Mouse (Mus musculus): ENCODE measurements at regions not wholly inside any gene's neighbourhood (a gene's known extent, or its start where the extent isn't known, plus 50 kb on each side); places are given as distances from the start of the nearest gene placed in this dataset.

DNA sequence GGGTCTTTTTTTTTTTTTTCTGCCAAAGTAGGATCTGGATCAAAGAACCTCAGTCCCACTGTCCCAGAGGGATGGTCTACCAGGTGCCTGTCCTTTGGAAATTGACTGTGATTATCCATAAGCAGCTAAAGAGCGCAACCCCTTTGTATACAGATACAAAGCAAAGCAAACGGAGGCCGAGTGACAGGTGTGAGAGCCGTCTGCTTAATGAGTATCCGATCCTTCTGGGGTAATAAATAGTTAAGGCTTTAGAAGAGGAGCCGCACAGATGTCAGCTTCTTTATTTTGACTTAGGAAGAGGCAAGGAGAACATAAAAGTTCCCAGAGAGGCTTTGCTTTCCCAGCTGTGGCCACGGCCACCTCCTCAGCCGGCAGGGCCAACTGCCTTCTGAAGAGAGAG is 356.1 kb upstream of the Tmpo start:
- Histone ChIP-seq H3K9ac (no peak overlapping the region), H3K4me1 (replicated peaks) (no peaks in the 10 kb centered on the region), H3K4me3 (replicated peaks) (no peak overlapping the region), H3K27ac (no peak overlapping the region), H3K36me3 (no peaks in the 10 kb centered on the region), H3K27me3 (no peaks in the 10 kb centered on the region), H3K4me2 (no peak overlapping the region), H3K9me3 (replicated peaks) (no peaks in the 10 kb centered on the region)
- DNase-seq (no peak), ATAC-seq (ENCODE audit: low read depth) (no peak)
- WGBS (ENCODE audit: insufficient replicate concordance), result 57% methylated on average over 8 of the region's 8 CpGs

DNA sequence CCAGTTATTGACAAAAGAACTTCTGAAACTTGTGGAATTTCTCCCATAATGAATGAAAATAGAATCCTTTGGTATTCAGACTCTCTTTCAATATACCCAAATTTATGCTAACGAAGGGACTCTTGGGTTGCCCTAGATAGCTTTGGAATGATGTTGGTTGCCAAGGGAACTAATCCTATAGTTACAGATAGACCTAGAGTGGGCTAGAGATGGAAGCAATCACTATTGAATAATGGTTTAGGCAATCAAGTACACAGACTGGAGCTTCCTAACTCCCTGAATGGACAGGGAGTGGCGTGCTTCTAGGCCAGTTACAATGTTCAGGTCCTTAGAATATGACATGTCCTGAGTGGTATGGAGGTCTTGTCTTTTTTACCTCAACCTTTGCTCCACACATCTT is 354.3 kb upstream of the Tmpo start:
- no peak overlapping the region for H3K4me3 ChIP-seq (replicated peaks)
- H3K4me1 ChIP-seq (replicated peaks), result no peaks in the 10 kb centered on the region
- no peaks in the 10 kb centered on the region for H3K36me3 ChIP-seq
- no peaks in the 10 kb centered on the region for H3K9me3 ChIP-seq (replicated peaks)
- ATAC-seq (ENCODE audit: low read depth) (no peak), DNase-seq (no peak)
- no peak overlapping the region for H3K9ac ChIP-seq
- H3K27ac ChIP-seq, result no peak overlapping the region
- H3K4me2 ChIP-seq, result no peak overlapping the region
- WGBS (ENCODE audit: insufficient replicate concordance), result 47% methylated on average over 2 of the region's 2 CpGs
- no peaks in the 10 kb centered on the region for H3K27me3 ChIP-seq

DNA sequence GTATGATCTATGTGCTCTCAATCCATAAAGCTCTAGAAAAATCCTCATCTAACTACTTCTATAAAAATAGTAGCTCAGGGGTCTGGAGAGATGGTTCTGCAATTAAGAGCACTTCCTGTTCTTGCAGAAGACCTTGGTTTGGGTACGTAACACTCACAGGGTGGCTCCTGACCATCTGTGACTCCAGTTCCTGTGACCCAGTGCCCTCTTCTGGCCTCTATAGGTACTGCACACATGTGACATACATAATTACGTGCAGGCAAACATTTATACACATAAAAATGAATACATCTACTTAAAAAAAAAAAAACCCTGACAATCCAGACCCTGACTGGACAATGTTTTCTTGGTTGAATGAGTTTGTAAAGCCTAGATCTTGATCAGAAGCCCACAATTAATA is 347.2 kb upstream of the Tmpo start:
- WGBS (ENCODE audit: insufficient replicate concordance), result 54% methylated on average over 2 of the region's 2 CpGs
- no peaks in the 10 kb centered on the region for H3K36me3 ChIP-seq
- H3K4me1 ChIP-seq (replicated peaks), result no peaks in the 10 kb centered on the region
- H3K9ac ChIP-seq, result no peak overlapping the region
- no peak overlapping the region for H3K4me3 ChIP-seq (replicated peaks)
- H3K9me3 ChIP-seq (replicated peaks), result 0 out of 2 replicates have a peak, but pooled peaks cover 4% of the 10 kb centered on the region
- ATAC-seq (ENCODE audit: low read depth) (no peak), DNase-seq (no peak)
- no peak overlapping the region for H3K27ac ChIP-seq
- H3K27me3 ChIP-seq, result no peaks in the 10 kb centered on the region
- H3K4me2 ChIP-seq, result no peak overlapping the region

DNA sequence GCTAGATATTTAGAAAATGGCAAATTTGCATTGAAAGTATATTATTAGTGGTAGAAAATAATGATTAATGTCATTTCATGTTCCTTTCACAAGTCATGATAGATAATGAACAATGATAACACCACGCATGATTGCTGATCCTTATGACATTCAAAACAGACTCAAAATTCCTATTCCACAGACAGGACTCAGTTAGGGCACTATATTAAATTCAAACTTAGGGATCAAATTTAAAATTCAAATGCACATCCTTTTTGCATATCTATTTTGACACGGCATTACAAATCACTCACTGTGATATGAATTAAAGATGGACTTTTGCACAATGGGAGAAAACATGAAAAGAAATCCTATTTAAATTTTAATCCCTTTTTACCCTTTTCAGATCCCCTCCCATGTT is 340.1 kb upstream of the Tmpo start:
- H3K9me3 ChIP-seq (replicated peaks), result 0 out of 2 replicates have a peak, but pooled peaks cover 3% of the 10 kb centered on the region
- no peak overlapping the region for H3K4me3 ChIP-seq (replicated peaks)
- H3K27ac ChIP-seq, result no peak overlapping the region
- no peaks in the 10 kb centered on the region for H3K36me3 ChIP-seq
- no peaks in the 10 kb centered on the region for H3K27me3 ChIP-seq
- H3K9ac ChIP-seq, result no peak overlapping the region
- no peak for ATAC-seq (ENCODE audit: low read depth)
- 72% methylated on average over 2 of the region's 2 CpGs for WGBS (ENCODE audit: insufficient replicate concordance)
- no peak overlapping the region for H3K4me2 ChIP-seq
- no peak for DNase-seq
- H3K4me1 ChIP-seq (replicated peaks), result no peaks in the 10 kb centered on the region

DNA sequence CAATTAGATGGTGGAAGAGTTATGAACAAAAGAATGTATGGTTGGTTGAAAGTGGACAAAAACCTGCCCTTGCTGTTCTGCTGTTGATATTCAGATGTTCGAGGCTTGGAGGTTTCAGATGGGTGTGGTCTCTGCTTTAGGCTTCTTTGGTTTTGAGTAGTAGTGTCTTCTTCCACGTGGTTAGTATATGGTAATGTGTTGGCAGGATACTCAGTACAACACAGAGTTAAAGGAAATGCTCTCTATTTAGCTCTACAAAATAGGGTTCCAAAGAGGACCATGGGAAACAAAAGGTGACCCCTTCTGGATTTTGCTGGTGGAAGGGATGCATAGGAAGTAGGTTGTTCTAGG is 333.9 kb upstream of the Tmpo start:
- Histone ChIP-seq H3K4me1 (replicated peaks) (no peaks in the 10 kb centered on the region), H3K9ac (no peak overlapping the region), H3K27ac (no peak overlapping the region), H3K27me3 (no peaks in the 10 kb centered on the region), H3K9me3 (replicated peaks) (no peaks in the 10 kb centered on the region; the same call in 1 of the 2 replicates), H3K36me3 (no peaks in the 10 kb centered on the region), H3K4me3 (replicated peaks) (no peak overlapping the region), H3K4me2 (no peak overlapping the region)
- DNase-seq, result no peak
- no peak for ATAC-seq (ENCODE audit: low read depth)
- WGBS (ENCODE audit: insufficient replicate concordance), result 46% methylated on average over 2 of the region's 2 CpGs

DNA sequence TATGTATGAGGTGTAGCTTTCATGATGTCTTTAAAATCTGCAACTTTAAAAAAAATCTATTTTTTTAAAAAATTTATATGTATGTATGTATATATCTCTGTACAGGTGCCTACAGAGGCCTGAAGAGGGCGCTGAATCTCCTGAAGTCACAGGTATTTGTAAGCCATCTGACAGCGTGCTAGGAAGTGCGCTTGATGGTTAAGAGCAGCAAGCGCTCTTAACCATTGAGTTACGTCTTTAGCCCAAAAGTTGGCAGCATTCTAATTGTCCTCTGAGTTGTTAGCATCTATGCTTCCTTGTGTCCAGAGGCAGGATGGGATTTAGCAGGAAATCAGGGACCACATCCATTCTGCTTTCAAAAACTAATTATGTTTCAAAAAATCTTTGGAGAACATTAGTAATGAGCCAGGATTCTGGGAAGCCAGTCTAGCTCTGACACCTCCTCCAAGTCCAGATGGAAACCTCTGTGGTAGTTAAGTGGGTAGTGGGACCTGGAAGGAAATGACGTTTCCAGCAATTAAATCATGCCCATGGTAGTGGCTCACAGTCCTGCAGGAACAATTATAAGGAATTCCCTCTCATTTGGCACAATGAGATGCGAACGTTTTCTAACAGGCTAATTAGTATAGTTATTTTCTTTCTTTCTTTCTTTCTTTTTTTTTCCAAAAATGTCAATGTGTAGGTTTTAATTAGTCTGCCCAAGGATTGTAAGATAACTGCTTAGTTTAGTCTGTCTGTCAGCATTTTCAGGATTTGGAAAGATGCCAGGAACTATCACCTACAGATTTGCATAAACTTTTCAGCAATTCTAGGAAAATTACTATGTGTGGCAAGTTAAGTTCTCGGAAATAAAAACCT is 333.3 kb upstream of the Tmpo start:
- no peaks in the 10 kb centered on the region for H3K36me3 ChIP-seq

DNA sequence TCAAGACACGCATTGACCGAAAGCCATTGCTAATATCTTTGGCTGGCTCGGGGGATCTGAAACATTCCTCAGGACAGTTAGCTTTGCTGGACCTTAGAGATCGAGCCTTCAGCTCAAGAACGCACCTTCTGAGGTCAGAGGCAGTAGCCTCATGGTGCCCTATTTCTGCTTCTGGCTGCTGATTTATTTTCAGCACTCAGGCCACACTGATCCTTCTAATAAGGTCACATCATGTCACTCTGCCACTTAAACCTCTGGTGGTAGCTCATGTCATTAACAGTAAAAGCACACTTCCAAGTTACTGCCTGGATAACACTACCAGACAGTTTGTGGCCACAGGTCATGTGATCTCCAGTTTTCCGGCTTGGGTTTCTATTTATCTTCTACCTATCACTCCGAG is 325.9 kb upstream of the Tmpo start:
- DNase-seq, result no peak
- H3K36me3 ChIP-seq, result no peaks in the 10 kb centered on the region
- H3K9ac ChIP-seq, result no peak overlapping the region
- H3K27me3 ChIP-seq, result no peaks in the 10 kb centered on the region
- H3K9me3 ChIP-seq (replicated peaks), result no peaks in the 10 kb centered on the region
- 62% methylated on average over 7 of the region's 7 CpGs for WGBS (ENCODE audit: insufficient replicate concordance)
- ATAC-seq (ENCODE audit: low read depth), result no peak
- H3K4me1 ChIP-seq (replicated peaks), result no peaks in the 10 kb centered on the region
- H3K27ac ChIP-seq, result no peak overlapping the region
- H3K4me3 ChIP-seq (replicated peaks), result no peak overlapping the region
- no peak overlapping the region for H3K4me2 ChIP-seq

More for the DNA sequence above, 333.3 kb upstream of the Tmpo start:
- no peak for ATAC-seq (ENCODE audit: low read depth)
- WGBS (ENCODE audit: insufficient replicate concordance), result 69% methylated on average over 9 of the region's 9 CpGs
- H3K4me2 ChIP-seq, result no peak overlapping the region
- DNase-seq, result no peak
- H3K9me3 ChIP-seq (replicated peaks), result no peaks in the 10 kb centered on the region; the same call in 1 of the 2 replicates
- no peak overlapping the region for H3K9ac ChIP-seq
- H3K4me1 ChIP-seq (replicated peaks), result no peaks in the 10 kb centered on the region
- H3K27ac ChIP-seq, result no peak overlapping the region
- no peak overlapping the region for H3K4me3 ChIP-seq (replicated peaks)
- H3K27me3 ChIP-seq, result no peaks in the 10 kb centered on the region

DNA sequence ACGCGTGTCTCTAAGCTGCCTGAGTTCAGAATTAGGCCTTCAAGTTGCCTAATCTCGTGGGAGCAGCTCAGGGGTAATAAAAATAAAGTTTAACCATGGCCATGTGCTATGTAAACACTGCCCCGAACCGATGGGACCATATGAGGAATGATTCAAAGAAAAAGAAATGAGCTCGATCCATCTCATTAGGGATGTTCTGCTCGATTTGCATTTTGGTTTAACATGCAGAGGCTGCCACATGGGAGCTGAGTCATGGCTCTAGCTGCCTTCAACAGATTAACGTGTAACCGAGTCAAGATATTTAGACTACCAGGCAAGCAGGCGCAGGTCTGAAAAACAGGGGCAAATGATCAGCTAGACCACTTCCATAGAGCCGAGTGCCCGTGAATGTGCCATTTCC is 323.8 kb upstream of the Tmpo start:
- H3K9ac ChIP-seq, result no peak overlapping the region
- no peaks in the 10 kb centered on the region for H3K27me3 ChIP-seq
- DNase-seq, result no peak
- ATAC-seq (ENCODE audit: low read depth), result no peak
- H3K4me3 ChIP-seq (replicated peaks), result no peak overlapping the region
- no peak overlapping the region for H3K4me2 ChIP-seq
- H3K4me1 ChIP-seq (replicated peaks), result no peaks in the 10 kb centered on the region
- H3K36me3 ChIP-seq, result no peaks in the 10 kb centered on the region
- H3K9me3 ChIP-seq (replicated peaks), result no peaks in the 10 kb centered on the region
- H3K27ac ChIP-seq, result no peak overlapping the region
- WGBS (ENCODE audit: insufficient replicate concordance), result 57% methylated on average over 12 of the region's 12 CpGs

DNA sequence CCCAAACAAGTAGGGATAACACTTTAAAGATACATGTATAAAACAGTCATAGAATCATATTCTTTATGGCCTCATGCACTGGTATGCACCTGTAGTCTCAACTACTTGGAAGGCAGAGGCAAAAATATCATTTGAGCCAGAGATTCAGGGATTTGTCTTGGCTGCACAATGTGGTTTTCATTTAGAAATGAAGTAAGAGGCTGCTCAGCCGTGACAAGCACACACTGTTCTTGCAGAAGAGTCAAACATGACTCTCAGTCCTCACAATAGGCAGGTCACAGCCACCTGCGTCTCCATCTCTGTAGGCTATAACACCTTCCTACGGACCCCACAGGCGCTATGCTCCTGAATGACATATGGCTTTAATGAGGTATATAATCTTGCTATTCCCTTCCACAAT is 317.4 kb upstream of the Tmpo start:
- Histone ChIP-seq H3K27ac (no peak overlapping the region), H3K36me3 (no peaks in the 10 kb centered on the region), H3K9me3 (replicated peaks) (no peaks in the 10 kb centered on the region), H3K4me1 (replicated peaks) (no peaks in the 10 kb centered on the region), H3K4me2 (no peak overlapping the region), H3K9ac (no peak overlapping the region), H3K27me3 (no peaks in the 10 kb centered on the region), H3K4me3 (replicated peaks) (no peak overlapping the region)
- ATAC-seq (ENCODE audit: low read depth) (no peak), DNase-seq (no peak)
- 65% methylated on average over 4 of the region's 4 CpGs for WGBS (ENCODE audit: insufficient replicate concordance)

DNA sequence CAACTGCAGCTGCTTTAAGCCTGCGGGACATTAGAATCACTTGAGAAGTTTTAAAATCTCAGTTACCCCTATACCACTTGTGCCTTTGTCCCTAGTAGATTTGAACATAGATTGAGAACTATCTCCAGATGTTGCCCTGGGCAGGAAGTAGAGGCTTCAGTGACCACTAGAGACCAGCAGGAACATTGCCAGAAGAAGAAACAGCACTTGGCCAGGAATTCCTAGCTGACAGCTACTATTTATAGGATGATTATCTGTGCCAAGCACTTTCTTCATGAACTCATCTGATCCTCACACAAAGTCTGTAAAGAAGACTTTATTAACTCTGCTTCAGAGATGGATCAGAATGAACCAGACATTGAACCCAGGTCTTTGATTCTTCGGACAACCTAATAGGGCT is 283.6 kb upstream of the Tmpo start:
- Histone ChIP-seq H3K4me3 (replicated peaks) (no peak overlapping the region), H3K9ac (no peak overlapping the region), H3K36me3 (no peaks in the 10 kb centered on the region), H3K4me2 (no peak overlapping the region), H3K27me3 (no peaks in the 10 kb centered on the region), H3K4me1 (replicated peaks) (no peaks in the 10 kb centered on the region), H3K27ac (no peak overlapping the region), H3K9me3 (replicated peaks) (no peaks in the 10 kb centered on the region)
- DNase-seq (no peak), ATAC-seq (ENCODE audit: low read depth) (no peak)
- 67% methylated on average over 2 of the region's 2 CpGs for WGBS (ENCODE audit: insufficient replicate concordance)

DNA sequence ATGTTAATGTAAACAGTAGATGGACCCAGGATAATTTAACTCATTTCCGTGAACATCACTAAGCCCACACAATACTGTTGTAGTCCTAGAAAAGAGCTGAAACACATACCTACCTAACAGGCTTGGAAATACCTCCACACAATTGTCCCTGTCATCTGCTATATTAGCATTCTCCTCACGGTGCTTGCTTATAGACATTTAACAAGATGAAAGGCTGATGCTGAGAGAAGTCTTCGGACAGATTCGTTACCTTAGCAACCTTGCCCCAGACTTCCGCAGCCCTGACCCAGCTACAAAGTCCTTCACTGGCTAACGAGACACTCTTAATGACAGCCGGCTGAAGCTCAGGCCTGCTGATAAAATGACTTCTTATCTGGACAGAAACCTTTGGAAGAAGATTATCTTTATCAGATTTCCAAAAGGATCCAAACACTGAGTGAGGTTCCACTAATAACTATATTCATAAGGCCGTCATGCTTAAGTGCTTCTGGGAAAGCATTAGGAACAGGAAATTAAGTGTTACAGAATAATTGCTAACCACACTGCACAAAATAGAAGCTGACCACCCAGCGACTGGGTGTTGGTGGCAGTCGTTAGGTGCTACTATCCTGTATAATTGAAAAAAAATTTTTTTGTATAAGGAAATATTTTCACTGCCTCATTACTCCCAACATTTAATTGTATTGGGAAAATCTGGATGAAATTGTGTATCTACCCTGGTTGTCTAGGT is 267.0 kb upstream of the Tmpo start:
- Histone ChIP-seq H3K4me3 (replicated peaks) (no peak overlapping the region), H3K4me1 (replicated peaks) (no peaks in the 10 kb centered on the region), H3K9me3 (replicated peaks) (no peaks in the 10 kb centered on the region), H3K4me2 (no peak overlapping the region), H3K27ac (no peak overlapping the region), H3K27me3 (no peaks in the 10 kb centered on the region), H3K36me3 (no peaks in the 10 kb centered on the region), H3K9ac (no peak overlapping the region)
- WGBS (ENCODE audit: insufficient replicate concordance), result 56% methylated on average over 10 of the region's 10 CpGs
- ATAC-seq (ENCODE audit: low read depth), result no peak
- DNase-seq, result no peak

DNA sequence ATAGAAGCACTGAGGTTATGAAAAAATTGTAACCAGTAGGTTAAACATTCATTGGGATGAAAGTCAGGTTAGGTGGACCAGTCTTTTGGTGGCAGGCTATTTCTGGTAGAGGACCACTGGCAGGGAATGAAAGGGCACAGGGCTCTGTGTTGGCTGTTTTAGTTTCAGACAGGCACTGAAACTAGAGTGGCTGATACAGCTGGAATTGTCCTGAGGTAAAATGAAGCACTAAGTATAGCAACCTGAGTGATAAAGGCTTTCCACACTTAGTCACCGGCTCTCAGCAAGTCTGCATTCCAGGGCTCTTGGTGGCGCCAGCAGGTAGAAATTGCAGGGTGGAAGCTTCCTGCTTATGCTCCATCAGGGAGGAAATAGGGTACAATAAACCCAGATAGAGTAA is 262.2 kb upstream of the Tmpo start:
- ATAC-seq (ENCODE audit: low read depth), result no peak
- Histone ChIP-seq H3K9me3 (replicated peaks) (no peaks in the 10 kb centered on the region; the same call in 1 of the 2 replicates), H3K36me3 (no peaks in the 10 kb centered on the region), H3K27me3 (no peaks in the 10 kb centered on the region), H3K27ac (no peak overlapping the region), H3K4me3 (replicated peaks) (no peak overlapping the region), H3K4me1 (replicated peaks) (no peaks in the 10 kb centered on the region), H3K9ac (no peak overlapping the region), H3K4me2 (no peak overlapping the region)
- DNase-seq, result no peak
- 33% methylated on average over 2 of the region's 2 CpGs for WGBS (ENCODE audit: insufficient replicate concordance)

All from liver, embryonic 13.5 days (tissue).